Mouse (Mus musculus) stomach, embryonic 16.5 days (tissue): Measurements from ENCODE around the gene 4930407I10Rik. TPM values are rescaled to one million over a fixed set of nuclear protein-coding genes. Genes with fewer than 3 reads are reported as not detected.

Experiments
- ATAC-seq: fragments of 200-750 bp; cut with Nextera tagmentation; 2 replicates; pipeline ENCODE4 v1.8.0; 2017; ENCODE audit warnings: moderate number of reproducible peaks, moderate TSS enrichment; ENCODE audit not compliant: insufficient read depth, low FRiP score
- H3K27ac ChIP-seq: fragments of 300-500 bp; sonication (generic); 2 replicates; pipeline ENCODE4 v1.5.1; 2014; ENCODE audit warnings: low read length
- H3K27me3 ChIP-seq: fragments of 300-500 bp; sonication (generic); 2 replicates; pipeline ENCODE4 v1.6.1; 2014; ENCODE audit warnings: low read length, control low read depth, mixed read lengths; ENCODE audit not compliant: control insufficient read depth, insufficient read depth
- H3K36me3 ChIP-seq: fragments of 300-500 bp; sonication (generic); 2 replicates; pipeline ENCODE4 v1.6.1; 2014; ENCODE audit warnings: low read length; ENCODE audit not compliant: control insufficient read depth, insufficient read depth
- H3K4me1 ChIP-seq: fragments of 300-500 bp; sonication (generic); 2 replicates; pipeline ENCODE4 v1.6.1; 2014; ENCODE audit warnings: low read length, control low read depth, mixed read lengths; ENCODE audit not compliant: control insufficient read depth, insufficient read depth
- H3K4me2 ChIP-seq: fragments of 300-500 bp; sonication (generic); 2 replicates; pipeline ENCODE4 v1.6.1; 2014; ENCODE audit warnings: low read depth, low read length, mixed read lengths
- H3K4me3 ChIP-seq: fragments of 300-500 bp; sonication (generic); replicated peaks from 2 replicates; pipeline ENCODE4 v1.5.1; 2014; ENCODE audit warnings: mild to moderate bottlenecking, low read length
- H3K9ac ChIP-seq: fragments of 300-500 bp; sonication (generic); 2 replicates; pipeline ENCODE4 v1.6.1; 2014; ENCODE audit warnings: low read length
- H3K9me3 ChIP-seq: fragments of 300-500 bp; sonication (generic); replicated peaks from 2 replicates; pipeline ENCODE4 v1.6.1; 2016; ENCODE audit warnings: low read length, control low read depth; ENCODE audit not compliant: control insufficient read depth
- WGBS: fragments of 180-500 bp; shearing (Covaris S2); extraction: QIAGEN DNeasy Blood & Tissue Kit; methylation state at CpG from one replicate; pipeline ENCODE4 v1.1.7; 2014; 5-methylcytosine and 5-hydroxymethylcytosine counted together
- polyA plus RNA-seq: library from polyadenylated mRNA; unstranded; fragments of >200 nt; fragmentation: Nextera tagmentation; extraction: Ambion mirVana; gene quantifications from 2 replicates; pipeline ENCODE4 v1.2.1, GENCODE M21; 2015

Gene 4930407I10Rik
- polyA plus RNA-seq, 1 experiment from 2014 or later, result not detected

- Histone ChIP-seq H3K4me2 (no peak overlapping the region), H3K4me1 (no peaks in the 10 kb centered on the region), H3K9ac (no peak overlapping the region), H3K27ac (no peak overlapping the region), H3K4me3 (no peak overlapping the region), H3K27me3 (no peaks in the 10 kb centered on the region), H3K9me3 (no peaks in the 10 kb centered on the region), H3K36me3 (peaks cover 29% of the 10 kb centered on the region)
- WGBS, result 77% methylated on average over 13 of the region's 13 CpGs
- ATAC-seq, result no peak
Measured at GRCm38 (mm10) chr15:82022535-82023088, 36.3 kb upstream of the 4930407I10Rik start.

GRCm38 (mm10) chr15:82023965-82024635 is 34.9 kb upstream of the 4930407I10Rik start:
- ATAC-seq, result no peak
- no peak overlapping the region for H3K27ac ChIP-seq
- no peak overlapping the region for H3K4me2 ChIP-seq
- H3K36me3 ChIP-seq, result peaks cover 32% of the 10 kb centered on the region
- H3K9ac ChIP-seq, result no peak overlapping the region
- H3K27me3 ChIP-seq, result no peaks in the 10 kb centered on the region
- no peaks in the 10 kb centered on the region for H3K4me1 ChIP-seq
- 80% methylated on average over 6 of the region's 6 CpGs for WGBS
- H3K9me3 ChIP-seq, result no peaks in the 10 kb centered on the region
- H3K4me3 ChIP-seq, result no peak overlapping the region

- Histone ChIP-seq H3K27ac (no peak overlapping the region), H3K9me3 (no peaks in the 10 kb centered on the region), H3K36me3 (peaks cover 35% of the 10 kb centered on the region), H3K4me3 (no peak overlapping the region), H3K4me1 (no peaks in the 10 kb centered on the region), H3K9ac (no peak overlapping the region), H3K27me3 (no peaks in the 10 kb centered on the region), H3K4me2 (no peak overlapping the region)
- no peak for ATAC-seq
- WGBS, result 83% methylated on average over 7 of the region's 7 CpGs
Measured at GRCm38 (mm10) chr15:82027276-82027675, 31.7 kb upstream of the 4930407I10Rik start.

- H3K27me3 ChIP-seq, result no peaks in the 10 kb centered on the region
- WGBS, result 74% methylated on average over 7 of the region's 7 CpGs
- ATAC-seq, result no peak
- H3K9me3 ChIP-seq, result no peaks in the 10 kb centered on the region
- no peaks in the 10 kb centered on the region for H3K4me1 ChIP-seq
- no peak overlapping the region for H3K4me3 ChIP-seq
- peaks cover 35% of the 10 kb centered on the region for H3K36me3 ChIP-seq
- no peak overlapping the region for H3K4me2 ChIP-seq
- H3K9ac ChIP-seq, result no peak overlapping the region
- H3K27ac ChIP-seq, result no peak overlapping the region
Measured at GRCm38 (mm10) chr15:82027726-82028125, 31.2 kb upstream of the 4930407I10Rik start.

- H3K36me3 ChIP-seq, result peaks cover 12% of the 10 kb centered on the region
- ATAC-seq, result no peak
- WGBS, result 87% methylated on average over 7 of the region's 7 CpGs
- H3K27ac ChIP-seq, result no peak overlapping the region
- no peak overlapping the region for H3K9ac ChIP-seq
- no peaks in the 10 kb centered on the region for H3K9me3 ChIP-seq
- H3K4me3 ChIP-seq, result no peak overlapping the region
- no peak overlapping the region for H3K4me2 ChIP-seq
- no peaks in the 10 kb centered on the region for H3K4me1 ChIP-seq
- no peaks in the 10 kb centered on the region for H3K27me3 ChIP-seq
Measured at GRCm38 (mm10) chr15:82032386-82032785, 26.6 kb upstream of the 4930407I10Rik start.

GRCm38 (mm10) chr15:82033762-82034161 is 25.2 kb upstream of the 4930407I10Rik start, which contains the start of gene Desi1:
Gene Desi1 (minus strand): TSS chr15:82033862.
- WGBS, result 89% methylated on average over 4 of the region's 4 CpGs
- peaks cover 7% of the 10 kb centered on the region; the same call in 1 of the 2 replicates for H3K36me3 ChIP-seq

GRCm38 (mm10) chr15:82035904-82036689 is 22.9 kb upstream of the 4930407I10Rik start:
- Histone ChIP-seq H3K9ac (no peak overlapping the region), H3K4me1 (no peaks in the 10 kb centered on the region), H3K27ac (no peak overlapping the region), H3K36me3 (peaks cover 7% of the 10 kb centered on the region), H3K4me2 (no peak overlapping the region), H3K4me3 (no peak overlapping the region), H3K9me3 (no peaks in the 10 kb centered on the region), H3K27me3 (no peaks in the 10 kb centered on the region)
- 80% methylated on average over 12 of the region's 12 CpGs for WGBS
- ATAC-seq, result no peak

More at GRCm38 (mm10) chr15:82033762-82034161, 25.2 kb upstream of the 4930407I10Rik start, which contains the start of gene Desi1:
- H3K4me2 ChIP-seq, result no peak within 1 kb of the TSS
- H3K4me1 ChIP-seq, result no peaks in the 10 kb centered on the region
- no peak within 1 kb of the TSS for H3K27ac ChIP-seq
- no peak for ATAC-seq
- no peaks in the 10 kb centered on the region for H3K27me3 ChIP-seq
- H3K9ac ChIP-seq, result no peak within 1 kb of the TSS
- no peaks in the 10 kb centered on the region for H3K9me3 ChIP-seq
- no peak within 1 kb of the TSS for H3K4me3 ChIP-seq

GRCm38 (mm10) chr15:82040650-82041049 is 18.3 kb upstream of the 4930407I10Rik start:
- 94% methylated on average over 1 of the region's 1 CpGs for WGBS
- peaks cover 4% of the 10 kb centered on the region for H3K4me1 ChIP-seq
- peaks cover 9% of the 10 kb centered on the region for H3K36me3 ChIP-seq
- H3K4me2 ChIP-seq, result no peak overlapping the region
- ATAC-seq, result no peak
- no peak overlapping the region for H3K27ac ChIP-seq
- H3K9ac ChIP-seq, result no peak overlapping the region
- no peak overlapping the region for H3K4me3 ChIP-seq
- no peaks in the 10 kb centered on the region for H3K9me3 ChIP-seq
- H3K27me3 ChIP-seq, result no peaks in the 10 kb centered on the region
